Mouse (Mus musculus): ENCODE results near the gene Mt3.

Gene Mt3

GRCm38 (mm10) chr8:94187290-94188002, 35.0 kb downstream of the Mt3 start:
- DNase-seq, result no peak

- DNase-seq, result peak; percentile 52
Measured at GRCm38 (mm10) chr8:94189275-94190031, 37.0 kb downstream of the Mt3 start.

- DNase-seq, result no peak
Measured at GRCm38 (mm10) chr8:94191101-94191691, 38.8 kb downstream of the Mt3 start.

GRCm38 (mm10) chr8:94192926-94193325, 40.5 kb downstream of the Mt3 start:
- DNase-seq, result no peak

- no peak for DNase-seq
Measured at GRCm38 (mm10) chr8:94194591-94195223, 42.3 kb downstream of the Mt3 start.

- no peak for DNase-seq
Measured at GRCm38 (mm10) chr8:94199202-94199869, 46.9 kb downstream of the Mt3 start.

Data from cerebellum, adult 11-12 months (tissue).